Mouse (Mus musculus) 3134 (cell line): ENCODE measurements around the gene Slc25a27.

Experiments
- DNase-seq: peaks from one replicate; pipeline ENCODE4 v3.0.0-alpha.2; 2011; ENCODE audit warnings: low spot score; ENCODE audit not compliant: insufficient read length; ENCODE audit errors: extremely low read depth

Gene Slc25a27

DNA sequence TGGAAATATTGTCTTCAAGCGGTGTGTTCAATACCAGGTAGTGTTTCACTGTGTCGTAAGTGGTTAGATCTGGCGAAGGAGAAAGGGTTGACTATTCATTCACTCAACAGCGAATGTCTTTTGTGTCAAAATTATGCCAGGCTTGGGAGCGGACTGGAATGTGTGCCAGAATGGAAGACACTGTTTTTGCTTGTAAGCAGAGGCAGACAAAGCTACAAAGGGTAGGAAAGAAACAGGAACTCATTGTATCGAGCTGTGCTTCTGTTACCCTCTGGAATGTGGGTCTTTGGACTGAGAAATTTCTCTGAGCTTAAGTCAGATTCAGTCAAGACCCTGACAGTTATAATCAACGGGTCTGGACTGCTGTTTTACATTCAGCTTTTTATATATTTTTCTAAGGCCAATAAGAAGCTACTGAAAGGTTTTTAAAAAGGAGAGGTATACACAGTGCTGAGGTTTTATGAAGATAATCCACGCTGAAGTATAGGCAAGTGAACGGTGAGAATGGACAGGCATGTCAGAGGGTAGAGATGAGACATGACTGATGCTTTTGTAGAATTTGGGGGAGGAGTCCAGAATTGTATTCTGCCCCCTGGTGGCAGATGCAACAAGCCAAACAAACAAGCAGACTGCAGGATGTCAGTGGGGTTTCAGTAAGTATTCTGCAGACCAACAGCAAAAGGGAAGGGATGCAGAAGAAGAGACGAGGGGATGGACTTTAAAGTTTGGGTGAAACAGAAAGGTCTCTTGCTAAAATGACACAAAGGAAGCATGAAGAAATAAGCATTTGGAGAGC is 17.2 kb downstream of the Slc25a27 start:
- no peak for DNase-seq

DNA sequence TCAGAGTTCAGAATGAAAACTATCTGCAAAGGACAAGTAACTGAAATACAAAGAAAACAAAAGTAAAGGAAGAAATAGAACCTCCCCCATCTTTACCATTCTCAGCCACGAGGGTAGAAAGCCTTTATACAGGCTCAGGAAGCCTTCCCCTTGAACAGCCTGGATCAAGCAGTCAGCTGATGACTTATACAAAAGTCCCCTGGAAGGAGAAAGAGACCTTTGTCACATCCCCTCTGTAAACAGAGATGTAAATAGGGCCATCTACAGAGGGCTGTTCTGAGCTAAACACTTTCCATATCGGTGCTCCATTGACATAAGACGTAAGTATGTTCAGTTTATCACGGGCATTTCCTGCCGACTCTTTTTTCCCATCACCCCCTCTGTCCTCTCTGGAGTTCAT is 20.1 kb downstream of the Slc25a27 start:
- DNase-seq = no peak

DNA sequence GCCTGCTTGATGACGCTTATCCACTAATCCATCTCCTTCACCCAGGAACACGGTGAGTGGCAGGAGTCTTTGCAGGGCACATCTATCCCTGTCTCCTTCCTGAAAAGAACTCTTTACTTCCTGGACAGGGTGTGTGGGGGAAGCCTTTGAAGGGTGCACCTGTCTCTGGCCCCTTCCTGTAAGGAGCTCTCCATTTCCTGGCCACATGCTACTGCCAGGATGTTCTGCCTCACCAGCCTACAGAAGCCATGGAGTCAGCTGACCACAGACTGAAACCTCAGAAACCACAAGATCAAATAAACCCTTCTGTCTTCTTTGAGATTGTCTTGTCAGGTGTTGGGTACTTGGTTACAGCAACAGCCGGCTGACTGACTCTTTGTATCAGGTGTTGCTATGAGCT is 21.9 kb downstream of the Slc25a27 start:
- no peak for DNase-seq

DNA sequence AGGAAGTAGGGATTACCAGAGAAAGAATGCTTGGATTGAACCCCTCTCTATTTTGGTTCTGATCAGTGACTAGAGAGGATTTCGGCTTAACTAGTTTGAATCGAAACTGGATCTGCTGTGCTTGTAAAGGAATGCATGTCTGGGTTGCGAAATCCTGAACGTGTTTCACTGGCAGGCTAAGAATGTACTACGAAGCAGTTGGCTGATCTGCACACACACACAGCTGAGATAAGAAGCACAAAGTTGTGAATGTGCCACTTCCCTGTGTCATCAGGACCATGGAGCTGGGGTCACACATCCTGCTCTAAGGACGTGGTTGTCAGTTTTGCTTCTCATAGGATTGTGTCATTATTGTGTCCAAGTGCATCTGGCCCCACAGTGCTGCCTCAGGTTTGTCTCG is 22.6 kb downstream of the Slc25a27 start:
- no peak for DNase-seq

DNA sequence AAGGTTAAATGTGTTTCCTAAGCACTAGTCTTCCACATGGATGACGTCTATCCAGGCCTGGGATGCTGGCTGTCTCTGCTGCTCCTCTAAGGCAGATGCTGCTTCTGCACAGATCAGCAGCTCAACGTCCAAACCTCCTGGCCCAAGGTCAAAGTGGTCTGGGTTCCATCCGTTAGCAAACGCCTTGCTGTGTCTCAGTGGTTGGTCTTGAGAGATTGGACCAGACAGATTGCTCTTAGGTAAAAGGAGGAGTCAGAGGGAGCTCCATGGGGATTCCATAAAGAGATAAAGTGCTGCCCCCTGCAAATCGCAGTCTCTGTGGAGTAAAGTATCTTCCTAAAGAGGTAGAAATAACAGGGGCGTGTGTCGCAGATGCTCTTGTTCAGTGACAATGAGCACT is 23.8 kb downstream of the Slc25a27 start:
- no peak for DNase-seq

DNA sequence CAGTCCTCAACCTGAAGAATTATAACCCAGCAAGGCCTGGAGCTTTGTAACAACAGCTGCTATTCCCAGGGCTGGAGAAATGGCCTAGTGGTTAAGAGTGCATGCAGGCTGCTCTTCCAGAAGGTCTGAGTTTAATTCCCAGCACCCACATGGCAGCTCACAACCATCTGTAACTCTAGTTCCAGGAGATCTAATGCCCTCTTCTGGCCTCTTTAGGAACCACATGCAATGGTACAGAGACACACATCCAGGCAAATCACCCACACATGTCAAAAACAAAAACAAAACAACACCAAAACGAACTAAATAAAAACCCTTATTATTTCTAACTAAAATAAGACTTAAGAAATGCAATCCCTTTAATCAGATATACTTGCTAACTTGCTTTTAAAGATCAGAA is 26.2 kb downstream of the Slc25a27 start:
- no peak for DNase-seq

DNA sequence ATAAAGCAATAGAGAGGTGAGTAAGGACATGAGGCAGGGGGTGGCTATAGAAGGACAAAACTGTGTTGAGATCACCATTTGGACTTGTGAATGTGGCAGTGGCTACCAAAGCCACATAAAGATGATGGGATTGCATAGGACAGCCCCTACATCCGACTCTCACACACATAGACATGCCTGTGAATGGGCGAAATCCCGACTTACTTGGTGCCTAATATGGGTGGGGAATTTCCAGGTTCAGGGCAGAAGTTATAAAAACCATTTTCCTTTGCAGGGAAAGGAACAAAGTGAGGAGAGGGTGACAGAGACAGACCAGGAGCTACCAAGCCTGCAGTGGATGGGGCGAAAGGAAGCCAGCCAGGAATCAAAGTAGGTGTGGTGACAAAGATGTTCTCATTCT is 29.9 kb downstream of the Slc25a27 start:
- DNase-seq = no peak

DNA sequence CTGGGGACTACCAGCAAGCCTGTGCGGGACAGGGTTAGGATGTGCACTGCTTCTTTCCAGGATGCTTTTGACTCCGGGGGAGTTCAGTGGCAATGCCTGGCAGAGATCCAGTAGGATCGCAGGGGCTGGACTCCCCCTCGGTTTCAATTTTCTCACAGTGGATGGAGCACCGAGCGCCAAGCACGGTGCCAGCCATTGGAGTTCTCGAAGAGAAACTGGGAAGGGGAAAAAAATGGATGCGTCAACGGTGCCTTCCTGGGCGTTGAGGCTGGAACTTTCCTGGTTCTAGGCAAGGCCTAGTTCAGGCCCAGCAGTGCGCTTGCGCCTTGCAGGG is 36.6 kb downstream of the Slc25a27 start:
- no peak for DNase-seq

DNA sequence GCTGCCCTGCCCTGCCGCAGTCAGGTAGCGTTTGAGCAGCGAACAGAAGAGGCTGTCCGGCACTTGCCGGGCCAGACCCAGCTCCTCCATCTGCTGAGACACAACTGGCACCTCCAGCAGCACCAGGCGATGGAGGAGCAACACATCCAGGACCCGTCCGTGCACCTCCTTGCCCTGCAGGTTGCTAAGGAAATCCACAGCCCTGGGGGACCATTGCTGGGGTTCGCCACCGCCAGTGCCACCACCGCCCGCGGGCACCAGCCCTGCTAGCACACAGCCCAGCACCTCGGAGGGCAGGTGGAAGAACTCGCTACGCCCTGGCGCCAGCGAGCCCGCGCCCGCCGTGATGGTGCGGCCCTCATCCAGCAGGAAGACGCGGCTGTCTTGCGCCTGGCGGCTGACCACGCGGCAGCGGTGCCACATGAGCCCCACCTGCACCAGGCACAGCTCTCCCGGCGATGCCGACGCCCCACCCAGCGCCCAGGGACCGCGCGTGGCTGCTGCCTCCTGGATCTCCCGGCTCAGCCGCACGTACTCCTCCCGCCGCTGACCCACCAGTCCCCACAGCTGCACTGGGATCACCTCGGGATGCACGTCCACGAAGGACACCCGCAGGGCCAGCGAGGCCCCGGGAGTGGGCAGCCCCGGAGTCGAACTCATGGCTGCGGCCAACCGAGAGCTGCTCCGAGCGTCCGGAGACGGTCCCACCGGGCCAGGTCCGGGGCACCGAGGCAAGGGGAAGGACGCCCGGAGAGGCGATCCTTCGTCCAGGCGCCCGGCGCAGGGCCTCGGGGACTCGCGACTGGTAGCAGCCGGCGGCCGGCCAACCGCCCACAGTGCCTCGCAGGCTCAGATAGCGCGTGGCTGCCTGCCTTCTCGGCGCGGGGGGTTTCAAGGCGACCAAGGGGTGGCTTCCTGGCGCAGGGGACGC is 37.3 kb downstream of the Slc25a27 start, which contains the start of gene Tdrd6:
TSS of gene Tdrd6 (minus strand) at position 804 of the 931 bp plus-strand sequence.
- no peak for DNase-seq

DNA sequence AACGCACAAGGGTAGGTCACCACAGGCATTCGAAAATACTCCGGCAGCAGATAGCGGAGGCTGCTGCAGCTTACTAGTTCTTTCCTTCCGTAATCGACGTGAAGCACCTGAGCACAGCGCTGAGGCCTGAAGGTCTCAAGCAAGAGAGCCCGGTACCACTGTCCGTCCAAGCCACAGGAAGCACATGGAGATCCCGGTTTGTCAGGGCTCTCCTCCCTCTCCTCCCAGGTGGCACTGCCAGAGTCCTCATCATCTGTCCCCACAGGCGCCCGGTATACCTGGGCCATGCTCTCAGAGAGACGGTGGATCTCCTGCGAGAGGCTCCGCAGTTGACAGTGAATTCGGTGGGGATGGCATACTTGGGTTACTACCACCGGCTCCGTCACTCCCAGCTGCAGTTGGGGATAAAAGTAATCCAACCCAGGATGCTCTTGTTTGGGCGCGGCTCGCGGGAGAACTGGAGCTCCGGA is 38.0 kb downstream of the Slc25a27 start:
- DNase-seq = no peak

DNA sequence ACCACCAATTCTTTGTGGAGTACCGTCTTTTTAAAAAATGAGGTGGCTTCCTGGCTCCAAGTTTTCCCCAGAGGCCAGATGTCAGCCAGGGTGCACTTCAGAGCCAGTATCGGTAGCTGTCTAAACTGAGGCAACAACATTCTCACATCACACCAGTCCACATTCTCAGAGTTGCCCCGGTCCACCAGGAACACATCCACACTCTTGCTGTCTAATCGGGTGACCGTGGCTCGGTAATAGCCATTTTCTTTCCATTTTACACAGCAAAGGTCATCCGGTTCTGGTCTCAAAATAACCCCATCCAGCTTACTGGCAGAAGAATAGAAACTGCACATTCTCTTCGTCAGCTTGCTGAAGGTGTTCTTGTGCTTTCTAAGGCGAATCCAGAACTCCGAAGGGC is 38.8 kb downstream of the Slc25a27 start:
- DNase-seq = no peak

DNA sequence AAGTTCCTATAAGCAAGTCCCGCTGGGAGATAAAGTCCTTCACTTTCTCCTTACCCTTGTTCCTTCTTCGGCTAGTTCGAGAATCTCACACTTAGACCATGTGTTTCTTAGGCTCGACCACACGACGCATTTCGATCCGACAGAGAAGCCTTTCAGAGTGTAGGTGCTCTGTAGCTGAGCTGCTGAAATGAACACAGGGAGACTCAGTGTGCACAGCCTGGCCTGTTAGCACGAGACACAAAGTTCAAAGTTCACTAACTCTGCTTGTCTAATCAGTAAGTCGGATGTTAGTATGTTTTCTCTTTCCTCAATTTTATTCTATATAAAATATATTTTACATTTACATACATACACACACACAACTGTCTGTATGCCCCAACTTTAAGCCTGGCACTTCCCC is 44.9 kb downstream of the Slc25a27 start:
- no peak for DNase-seq

DNA sequence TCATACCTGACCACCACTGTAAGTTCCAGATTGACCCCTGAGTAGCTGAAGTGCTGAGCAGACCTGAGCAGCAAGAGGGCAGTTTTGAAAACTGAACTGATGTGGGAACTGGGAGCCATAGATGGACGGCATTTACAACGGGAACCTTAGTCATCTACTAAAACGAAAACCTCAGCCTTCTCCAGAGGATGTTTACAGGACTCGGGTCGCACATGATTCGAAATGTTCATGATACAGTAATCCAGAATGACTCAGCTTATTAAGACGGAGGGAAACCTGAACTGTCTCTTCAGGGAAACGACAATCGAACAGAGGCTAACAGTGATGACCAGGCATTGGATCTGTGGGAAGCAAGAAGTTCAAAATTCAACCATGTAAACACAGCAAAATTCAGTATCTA is 47.9 kb downstream of the Slc25a27 start:
- no peak for DNase-seq

DNA sequence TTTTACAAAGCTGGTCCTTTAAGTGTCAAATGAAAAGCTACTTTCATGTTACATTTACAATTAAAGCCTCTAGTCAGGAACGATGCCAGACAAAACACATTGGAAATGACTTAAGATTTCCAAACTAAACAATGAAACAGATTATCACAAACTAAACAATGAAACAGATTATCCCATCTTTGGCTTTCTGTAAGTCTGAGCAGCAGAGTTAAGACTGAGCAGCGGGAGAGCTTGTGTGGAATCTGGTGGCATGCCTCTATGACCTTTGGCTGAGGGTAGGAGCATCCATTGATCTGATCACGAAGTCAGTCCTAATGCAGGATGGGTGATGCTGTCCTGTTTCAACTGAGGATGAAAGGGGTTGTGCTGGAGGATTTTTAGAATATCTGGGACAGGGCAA is 54.8 kb downstream of the Slc25a27 start:
- no peak for DNase-seq

DNA sequence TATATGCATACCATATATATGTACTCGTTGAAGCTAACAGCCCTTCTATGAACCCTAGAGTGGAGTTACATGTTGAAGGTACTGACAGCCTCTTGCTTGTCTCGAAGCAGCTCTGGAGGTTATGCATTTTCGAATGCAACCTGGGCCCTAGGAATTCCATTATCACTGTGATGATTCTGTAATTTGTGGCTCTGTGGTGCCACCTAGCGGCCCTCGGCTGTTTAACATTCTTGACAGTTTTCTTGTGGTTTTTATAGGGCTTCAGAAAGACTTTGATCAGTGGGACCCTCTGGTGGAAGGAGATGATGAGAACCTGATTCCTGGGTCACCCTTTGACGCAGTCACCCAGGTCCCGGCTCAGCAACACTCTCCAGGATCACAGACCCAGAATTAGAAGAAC is 55.4 kb downstream of the Slc25a27 start:
- DNase-seq = no peak

DNA sequence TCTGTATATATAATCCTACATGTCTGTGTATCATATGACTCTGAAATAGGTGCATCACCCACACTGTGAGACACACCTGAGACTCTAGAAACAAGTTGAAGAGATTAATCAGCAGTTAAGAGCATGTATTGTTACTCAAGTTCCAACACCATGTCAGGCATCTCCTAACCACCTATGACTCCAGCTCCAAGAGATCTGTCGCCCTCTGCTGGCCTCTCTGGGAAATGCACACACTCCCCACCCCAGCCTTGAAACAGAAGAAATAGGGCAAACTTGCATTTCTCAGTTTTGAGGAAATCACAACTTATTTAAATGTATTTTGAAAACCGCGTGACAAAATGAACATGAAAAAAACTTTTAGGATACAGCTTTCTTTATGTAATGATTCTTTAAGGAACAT is 60.3 kb downstream of the Slc25a27 start:
- peak; percentile 50 for DNase-seq

DNA sequence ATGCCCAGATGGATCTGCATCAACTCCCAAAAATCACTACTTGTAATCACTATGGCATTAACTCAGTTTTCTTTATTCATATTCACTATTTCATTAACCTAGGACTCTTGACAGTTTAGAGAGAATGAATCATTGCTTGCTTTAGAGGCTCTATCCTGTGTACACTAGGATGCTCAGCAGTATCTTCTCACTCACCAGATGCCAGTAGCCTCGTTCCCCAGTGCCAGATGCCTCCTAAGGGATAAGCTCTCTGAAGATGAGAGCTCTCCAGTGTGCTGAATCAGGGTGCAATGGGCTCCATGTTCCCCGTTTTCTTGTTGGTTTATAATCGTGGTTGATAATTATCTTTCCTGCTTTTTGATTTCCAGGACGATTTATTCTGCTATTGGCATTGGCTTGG is 68.3 kb downstream of the Slc25a27 start:
- DNase-seq = no peak

DNA sequence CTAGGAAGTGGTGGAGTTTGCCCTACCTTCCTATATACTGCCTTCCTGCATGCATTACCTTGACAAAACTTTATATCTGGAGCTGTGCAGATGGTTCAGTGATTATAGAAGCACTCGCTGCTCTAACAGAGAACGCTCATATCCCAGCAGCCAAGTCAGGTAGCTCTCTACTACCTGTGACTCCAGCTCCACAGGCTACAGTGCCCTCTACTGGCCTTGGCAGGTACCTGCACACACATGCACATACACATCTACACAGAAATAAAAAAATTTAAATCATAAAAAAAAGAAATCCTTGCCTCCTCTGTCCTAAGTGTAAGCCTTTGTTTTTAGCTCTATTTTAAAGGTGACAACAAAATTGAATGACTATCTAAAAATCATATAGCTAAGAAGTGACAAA is 69.3 kb downstream of the Slc25a27 start:
- DNase-seq = no peak

DNA sequence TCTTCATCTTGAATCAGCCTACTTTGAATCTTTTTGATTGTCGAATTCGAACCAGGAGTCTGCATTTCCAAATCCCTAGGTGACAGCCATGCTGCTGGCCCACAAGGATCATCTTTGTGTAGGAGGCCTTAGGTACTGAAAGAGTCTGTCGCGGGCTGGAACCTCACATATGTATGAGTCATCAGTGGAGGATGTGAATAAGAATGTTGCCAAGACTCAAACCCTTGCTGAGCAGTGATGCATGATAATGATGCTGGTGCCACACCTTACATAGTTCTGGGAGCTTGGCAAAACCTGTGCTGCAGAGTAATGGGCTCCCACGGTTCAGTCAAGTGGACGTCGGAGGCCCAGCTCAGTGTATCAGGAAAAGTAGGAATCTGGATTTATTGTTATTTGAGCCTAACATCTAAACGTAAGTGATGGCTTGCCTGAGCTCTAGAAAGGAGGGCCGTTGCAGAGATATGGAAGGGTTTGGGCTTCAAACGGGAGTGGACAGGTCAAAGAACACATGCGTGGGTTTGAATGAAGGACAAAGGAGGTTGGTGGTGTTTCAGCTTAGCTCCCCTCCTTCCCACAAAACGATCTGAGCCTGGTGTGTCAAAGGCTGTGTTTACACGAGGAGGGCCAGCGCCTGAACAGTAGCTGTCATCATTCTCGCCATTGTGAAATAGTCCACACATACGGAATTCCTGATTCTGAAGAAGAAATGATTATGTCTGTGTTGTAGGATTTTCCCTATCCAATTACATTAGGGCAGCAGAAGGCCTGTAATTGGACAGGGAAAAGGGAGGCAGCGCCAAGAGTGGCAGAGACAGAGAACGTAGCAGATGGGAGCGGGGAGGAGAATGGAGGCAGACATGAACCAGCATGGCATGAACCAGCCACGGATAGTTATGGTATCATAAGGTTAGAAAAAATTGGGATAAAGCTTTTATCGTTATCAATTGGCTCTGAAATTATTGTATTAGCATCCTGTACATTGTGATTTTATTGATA is 74.4 kb downstream of the Slc25a27 start:
- peak; percentile 61 for DNase-seq
